Mouse (Mus musculus): ENCODE measurements at regions not wholly inside any gene's neighbourhood (a gene's known extent, or its start where the extent isn't known, plus 50 kb on each side); places are given as distances from the start of the nearest gene placed in this dataset.

- no peak for DNase-seq
Measured at GRCm38 (mm10) chr4:47746498-47747190, 272.2 kb downstream of the Sec61b start.

GRCm38 (mm10) chr4:47772230-47772920 lies 272.6 kb upstream of the Nr4a3 start:
- peak in 1 of 2 experiments; percentile 4 for DNase-seq

GRCm38 (mm10) chr4:47774664-47775063 lies 270.3 kb upstream of the Nr4a3 start:
- DNase-seq = no peak

GRCm38 (mm10) chr4:47781039-47781438 lies 263.9 kb upstream of the Nr4a3 start:
- DNase-seq = no peak

- DNase-seq = no peak
Measured at GRCm38 (mm10) chr4:47796977-47797376, 248.0 kb upstream of the Nr4a3 start.

- no peak for DNase-seq
Measured at GRCm38 (mm10) chr4:47799165-47799564, 245.8 kb upstream of the Nr4a3 start.

- no peak for DNase-seq
Measured at GRCm38 (mm10) chr4:47803111-47803510, 241.8 kb upstream of the Nr4a3 start.

GRCm38 (mm10) chr4:47807877-47808276 lies 237.1 kb upstream of the Nr4a3 start:
- DNase-seq = peak; percentile 65 to 70

- peak in 1 of 2 experiments; percentile 10 for DNase-seq
Measured at GRCm38 (mm10) chr4:47814030-47814429, 230.9 kb upstream of the Nr4a3 start.

GRCm38 (mm10) chr4:47818371-47819159 lies 226.4 kb upstream of the Nr4a3 start:
- no peak for DNase-seq

- DNase-seq = no peak
Measured at GRCm38 (mm10) chr4:47820562-47820961, 224.4 kb upstream of the Nr4a3 start.

GRCm38 (mm10) chr4:47823299-47823698 lies 221.7 kb upstream of the Nr4a3 start:
- DNase-seq = no peak

GRCm38 (mm10) chr4:47824083-47824482 lies 220.9 kb upstream of the Nr4a3 start:
- DNase-seq = peak; percentile 68 to 74

GRCm38 (mm10) chr4:47832905-47833304 lies 212.0 kb upstream of the Nr4a3 start:
- DNase-seq = no peak

GRCm38 (mm10) chr4:47838411-47838810 lies 206.5 kb upstream of the Nr4a3 start:
- DNase-seq = no peak

GRCm38 (mm10) chr4:47842128-47842656 lies 202.8 kb upstream of the Nr4a3 start:
- DNase-seq = no peak

GRCm38 (mm10) chr4:47845239-47845638 lies 199.7 kb upstream of the Nr4a3 start:
- no peak for DNase-seq

GRCm38 (mm10) chr4:47846389-47847318 lies 198.3 kb upstream of the Nr4a3 start:
- peak; percentile 77 to 84 for DNase-seq

GRCm38 (mm10) chr4:47861151-47861550 lies 183.8 kb upstream of the Nr4a3 start:
- DNase-seq = no peak

GRCm38 (mm10) chr4:47870010-47870637 lies 174.8 kb upstream of the Nr4a3 start:
- DNase-seq = no peak

- DNase-seq = no peak
Measured at GRCm38 (mm10) chr4:47870638-47871019, 174.3 kb upstream of the Nr4a3 start.

GRCm38 (mm10) chr4:47881560-47881959 lies 163.4 kb upstream of the Nr4a3 start:
- DNase-seq = peak; percentile 23

Measured in cerebellum, postnatal 10 days (tissue).